Mouse (Mus musculus) limb, embryonic 12.5 days (tissue): ENCODE measurements around the gene Vmn1r87. TPM values are rescaled to one million over a fixed set of nuclear protein-coding genes. Genes with fewer than 3 reads are reported as not detected.
"Not testable (repeated sequence)": the region's sequence is repeated elsewhere in the genome, so short reads cannot be mapped to it uniquely, and the experiment has no call there.

Experiments used
- ATAC-seq: fragments of 200-750 bp; cut with Nextera tagmentation; 2 replicates; pipeline ENCODE4 v1.8.0; 2017; ENCODE audit warnings: low read depth, moderate TSS enrichment; ENCODE audit not compliant: insufficient number of reproducible peaks, insufficient read depth, low FRiP score, low TSS enrichment
- H3K27ac ChIP-seq: fragments of 300-500 bp; sonication (generic); 2 replicates; pipeline ENCODE4 v1.5.1; 2016; ENCODE audit warnings: mild to moderate bottlenecking, moderate library complexity
- H3K27me3 ChIP-seq: fragments of 300-500 bp; sonication (generic); 2 replicates; pipeline ENCODE4 v1.6.1; 2016; ENCODE audit warnings: mild to moderate bottlenecking, moderate library complexity
- H3K36me3 ChIP-seq: fragments of 300-500 bp; sonication (generic); 2 replicates; pipeline ENCODE4 v1.6.1; 2016; ENCODE audit warnings: mild to moderate bottlenecking, moderate library complexity
- H3K4me1 ChIP-seq: fragments of 300-500 bp; sonication (generic); replicated peaks from 2 replicates; pipeline ENCODE4 v1.6.1; 2016
- H3K4me2 ChIP-seq: fragments of 300-500 bp; sonication (generic); 2 replicates; pipeline ENCODE4 v1.6.1; 2016; ENCODE audit warnings: mild to moderate bottlenecking, moderate library complexity
- H3K4me3 ChIP-seq: fragments of 300-500 bp; sonication (generic); replicated peaks from 2 replicates; pipeline ENCODE4 v1.5.1; 2016; ENCODE audit warnings: mild to moderate bottlenecking
- H3K9ac ChIP-seq: fragments of 300-500 bp; sonication (generic); replicated peaks from 2 replicates; pipeline ENCODE4 v1.6.1; 2016; ENCODE audit warnings: mild to moderate bottlenecking, moderate library complexity
- H3K9me3 ChIP-seq: fragments of 300-500 bp; sonication (generic); 2 replicates; pipeline ENCODE4 v1.6.1; 2016; ENCODE audit warnings: mild to moderate bottlenecking, moderate library complexity
- WGBS: fragments of 180-500 bp; shearing (Covaris S2); methylation state at CpG from one replicate; pipeline ENCODE4 v1.1.7; 2016; 5-methylcytosine and 5-hydroxymethylcytosine counted together
- polyA plus RNA-seq: library from polyadenylated mRNA; unstranded; fragments of >200 nt; fragmentation: Nextera tagmentation; extraction: Ambion mirVana; gene quantifications from 2 replicates; pipeline ENCODE4 v1.2.1, GENCODE M21; 2016

The Vmn1r87 gene
- polyA plus RNA-seq, result not detected in 2 replicates

DNA sequence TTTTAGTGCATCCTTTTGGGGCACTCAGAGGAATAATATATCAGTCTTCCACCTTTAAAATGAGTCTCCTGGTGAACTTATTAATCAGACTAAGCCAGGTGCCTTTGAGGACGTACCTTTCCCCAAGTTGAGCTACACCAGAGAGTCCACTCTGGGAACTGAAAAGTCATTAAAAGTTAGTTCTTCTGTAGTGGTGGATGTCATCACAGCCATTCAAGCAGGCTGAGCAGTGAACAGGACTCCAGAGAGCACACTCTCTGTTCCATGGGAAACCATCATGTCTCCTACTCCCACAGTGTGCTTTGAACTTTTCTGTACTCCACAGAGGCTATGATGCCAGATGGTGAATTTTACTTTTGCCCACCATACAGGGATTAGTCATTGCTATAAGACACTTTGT lies at the start of gene Vmn1r87:
Gene Vmn1r87, minus strand, starts transcription at position 101 of the 400 bp plus-strand sequence.
- Histone ChIP-seq H3K9ac (no peak within 1 kb of the TSS), H3K36me3 (no peaks in the 10 kb centered on the region), H3K27me3 (no peaks in the 10 kb centered on the region), H3K4me3 (no peak within 1 kb of the TSS), H3K4me1 (no peaks in the 10 kb centered on the region), H3K9me3 (no peaks in the 10 kb centered on the region), H3K4me2 (no peak within 1 kb of the TSS), H3K27ac (no peak within 1 kb of the TSS)
- ATAC-seq, result no peak
- WGBS, result 75% methylated on average over 1 of the region's 1 CpGs

DNA sequence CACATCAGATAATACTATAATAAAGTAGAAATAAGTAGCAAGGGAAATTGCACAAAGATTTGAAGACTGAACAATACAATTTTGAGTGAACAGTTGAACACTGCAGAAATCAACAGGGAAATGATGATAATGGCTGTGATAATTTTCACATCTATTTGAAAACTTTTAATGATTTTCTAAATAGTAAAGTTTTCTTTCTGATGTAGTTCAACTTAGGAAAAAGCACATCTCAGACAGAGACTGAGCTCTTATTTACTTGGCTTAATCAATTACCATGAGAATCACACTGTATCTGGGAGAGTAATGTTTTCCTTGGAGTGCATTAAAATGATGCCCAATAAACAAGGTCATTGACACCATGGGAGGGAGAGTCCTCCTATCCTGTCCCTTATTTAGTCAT lies 19.3 kb upstream of the Vmn1r87 start, which contains the start of gene Vmn1r88:
Gene Vmn1r88, plus strand, starts transcription at position 301 of the 400 bp plus-strand sequence.
- no peak within 1 kb of the TSS for H3K4me2 ChIP-seq
- no peaks in the 10 kb centered on the region for H3K4me1 ChIP-seq
- no peaks in the 10 kb centered on the region for H3K36me3 ChIP-seq
- H3K27me3 ChIP-seq, result no peaks in the 10 kb centered on the region
- H3K9ac ChIP-seq, result no peak within 1 kb of the TSS
- no peak for ATAC-seq
- H3K27ac ChIP-seq, result no peak within 1 kb of the TSS
- 0 out of 2 replicates have a peak, but pooled peaks cover 7% of the 10 kb centered on the region for H3K9me3 ChIP-seq
- no peak within 1 kb of the TSS for H3K4me3 ChIP-seq

DNA sequence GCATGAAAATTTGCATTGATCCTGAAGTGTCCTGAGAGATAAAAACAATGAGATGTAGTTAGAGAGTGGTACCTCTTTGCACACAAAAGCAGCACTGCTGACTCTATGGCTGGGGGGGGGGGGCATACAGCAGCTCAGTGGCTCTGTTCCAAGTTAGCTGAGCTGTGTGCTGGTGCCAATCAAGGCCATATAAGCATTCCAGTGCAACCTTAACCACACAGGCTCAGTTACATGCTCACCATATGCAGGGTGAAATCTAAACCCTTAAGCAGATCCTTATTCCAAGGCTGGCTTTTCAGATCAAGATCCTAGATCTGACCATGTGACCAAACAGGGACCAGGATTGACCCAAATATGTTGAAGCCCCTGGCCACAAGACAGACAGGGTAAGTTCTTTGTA lies 2.6 kb downstream of the Vmn1r87 start:
- Histone ChIP-seq H3K4me2 (no peak overlapping the region), H3K4me3 (no peak overlapping the region), H3K27me3 (no peaks in the 10 kb centered on the region), H3K9me3 (no peaks in the 10 kb centered on the region), H3K27ac (no peak overlapping the region), H3K4me1 (no peaks in the 10 kb centered on the region), H3K9ac (no peak overlapping the region), H3K36me3 (no peaks in the 10 kb centered on the region)
- ATAC-seq, result no peak

DNA sequence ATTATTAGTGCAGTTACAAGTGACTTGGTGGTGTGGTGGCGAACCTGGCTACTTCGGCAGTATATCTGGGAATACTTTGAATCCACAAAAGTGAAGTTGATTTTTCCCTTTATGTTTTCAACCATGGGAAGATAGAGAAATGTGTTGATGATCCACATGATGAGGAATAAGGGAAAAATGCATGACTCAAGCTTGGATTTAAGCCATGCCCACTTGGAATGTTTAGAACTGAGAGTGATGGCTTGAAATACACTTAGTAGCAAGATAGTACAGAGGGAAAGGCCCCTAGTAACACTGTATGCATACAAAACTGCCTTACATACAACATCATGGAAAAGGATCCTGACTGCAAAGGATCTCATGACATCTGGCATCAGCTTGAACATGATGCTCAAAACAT lies 8.1 kb downstream of the Vmn1r87 start:
- H3K9me3 ChIP-seq, result no peaks in the 10 kb centered on the region

DNA sequence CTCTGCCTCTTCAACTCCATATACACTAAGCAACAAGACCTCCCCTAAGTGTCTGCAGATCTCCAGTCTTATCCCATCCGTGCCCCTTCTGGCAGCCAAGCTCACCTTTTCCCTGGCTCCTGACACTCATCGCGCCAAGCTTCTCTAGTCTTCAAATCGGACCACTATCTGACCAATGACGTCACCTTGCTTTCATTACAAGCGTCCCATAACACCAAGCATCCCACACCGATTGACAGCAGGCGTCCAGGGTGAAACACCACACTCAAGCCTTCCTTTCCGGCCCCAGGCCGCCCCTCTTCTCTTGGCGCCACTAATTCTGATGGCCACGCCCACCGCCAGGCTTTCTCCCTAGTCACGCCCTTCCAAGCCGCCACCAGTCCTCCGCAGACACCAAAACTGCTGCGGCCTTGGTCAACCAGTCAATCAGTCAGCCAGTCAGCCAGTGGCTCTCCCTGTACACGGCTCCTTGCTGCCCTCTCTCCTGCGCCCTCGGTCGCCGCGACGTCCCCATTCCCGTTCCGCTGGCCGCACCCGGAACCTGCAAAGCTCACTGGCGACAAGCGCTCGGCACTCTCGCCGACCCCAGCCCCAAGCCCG lies 16.3 kb downstream of the Vmn1r87 start:
- not testable (repeated sequence) for H3K27me3 ChIP-seq, H3K36me3 ChIP-seq, H3K9ac ChIP-seq, H3K27ac ChIP-seq, H3K9me3 ChIP-seq, H3K4me1 ChIP-seq
- under 1% methylated on average over 21 of the region's 34 CpGs for WGBS
- ATAC-seq, result peak; percentile 93
- H3K4me3 ChIP-seq, result peak overlapping the region; percentile 23
- H3K4me2 ChIP-seq, result peak overlapping the region; percentile 51

More for the DNA sequence above, 8.1 kb downstream of the Vmn1r87 start:
- WGBS, result 89% methylated on average over 2 of the region's 2 CpGs
- Histone ChIP-seq H3K27me3 (no peaks in the 10 kb centered on the region), H3K36me3 (no peaks in the 10 kb centered on the region), H3K4me2 (no peak overlapping the region), H3K9ac (no peak overlapping the region), H3K27ac (no peak overlapping the region), H3K4me1 (no peaks in the 10 kb centered on the region), H3K4me3 (no peak overlapping the region)
- ATAC-seq, result no peak

DNA sequence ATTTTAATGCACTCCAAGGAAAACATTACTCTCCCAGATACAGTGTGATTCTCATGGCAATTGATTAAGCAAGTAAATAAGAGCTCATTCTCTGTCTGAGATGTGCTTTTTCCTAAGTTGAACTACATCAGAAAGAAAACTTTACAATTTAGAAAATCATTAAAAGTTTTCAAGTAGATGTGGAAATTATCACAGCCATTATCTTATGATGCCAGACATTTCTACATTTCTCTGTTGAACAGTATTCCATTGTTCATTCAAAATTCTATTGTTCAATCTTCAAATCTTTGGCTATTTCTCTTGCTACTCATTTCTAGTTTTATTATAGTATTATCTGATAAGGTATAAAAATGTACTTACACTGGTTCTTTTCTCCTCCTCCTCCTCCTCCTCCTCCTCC lies 20.1 kb downstream of the Vmn1r87 start, which contains the start of gene Vmn1r86:
Gene Vmn1r86, minus strand, starts transcription at position 101 of the 400 bp plus-strand sequence.
- Histone ChIP-seq H3K4me1 (no peaks in the 10 kb centered on the region), H3K9ac (no peak within 1 kb of the TSS), H3K27ac (no peak within 1 kb of the TSS), H3K36me3 (no peaks in the 10 kb centered on the region), H3K9me3 (no peaks in the 10 kb centered on the region), H3K27me3 (no peaks in the 10 kb centered on the region), H3K4me2 (no peak within 1 kb of the TSS), H3K4me3 (no peak within 1 kb of the TSS)
- no peak for ATAC-seq

DNA sequence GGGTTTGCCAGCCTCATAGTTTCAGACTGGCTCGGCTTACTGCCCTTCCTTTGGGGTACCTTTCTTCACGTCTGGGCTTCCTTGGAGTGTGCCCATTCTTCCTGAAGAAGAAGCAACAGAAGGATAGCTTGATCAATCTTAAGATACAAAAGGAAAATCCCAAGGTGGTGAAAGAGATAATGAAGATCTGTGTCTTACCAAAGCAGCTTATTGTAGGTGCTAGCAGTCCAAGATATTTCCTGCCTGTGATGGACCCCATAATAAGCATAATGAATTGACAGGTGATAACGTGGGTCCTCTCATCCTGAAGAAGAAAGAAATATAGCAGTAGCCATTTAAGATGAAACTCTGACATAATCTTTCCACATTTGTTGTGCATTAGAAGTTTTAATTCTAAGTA lies 44.9 kb downstream of the Vmn1r87 start, which contains the start of gene Vmn1r85:
Gene Vmn1r85, minus strand, starts transcription at position 101 of the 400 bp plus-strand sequence.
- no peak within 1 kb of the TSS for H3K4me2 ChIP-seq
- H3K27me3 ChIP-seq, result no peaks in the 10 kb centered on the region
- no peaks in the 10 kb centered on the region for H3K36me3 ChIP-seq
- H3K9ac ChIP-seq, result no peak within 1 kb of the TSS
- no peaks in the 10 kb centered on the region for H3K4me1 ChIP-seq
- 71% methylated on average over 3 of the region's 3 CpGs for WGBS
- ATAC-seq, result no peak
- H3K4me3 ChIP-seq, result no peak within 1 kb of the TSS
- no peaks in the 10 kb centered on the region for H3K9me3 ChIP-seq
- H3K27ac ChIP-seq, result no peak within 1 kb of the TSS

Other genes with a start within 250 kb of the Vmn1r87 start
- gene Zscan22, start 242.3 kb downstream of the Vmn1r87 start, polyA plus RNA-seq, result 15.6 and 16.4 TPM in 2 replicates
- 884 and 916 TPM in 2 replicates for gene Rps5, start 217.9 kb downstream of the Vmn1r87 start, polyA plus RNA-seq
- gene Rnf225, start 212.7 kb downstream of the Vmn1r87 start, polyA plus RNA-seq, result 0.70 and 0.83 TPM in 2 replicates
- gene Zfp324, start 174.3 kb downstream of the Vmn1r87 start, polyA plus RNA-seq, result 10.9 and 13.3 TPM in 2 replicates
- 11.4 and 13.5 TPM in 2 replicates for gene Zfp446, start 162.3 kb downstream of the Vmn1r87 start, polyA plus RNA-seq
- 0.12 TPM in 1 of 2 replicates, not detected in the other for gene Slc27a5, start 142.0 kb downstream of the Vmn1r87 start, polyA plus RNA-seq
- 496 and 531 TPM in 2 replicates for gene Trim28, start 141.0 kb downstream of the Vmn1r87 start, polyA plus RNA-seq
- gene Zbtb45, start 130.1 kb downstream of the Vmn1r87 start, polyA plus RNA-seq, result 28.7 and 29.9 TPM in 2 replicates
- 102 and 104 TPM in 2 replicates for gene Chmp2a, start 105.3 kb downstream of the Vmn1r87 start, polyA plus RNA-seq
- gene Ube2m, start 101.9 kb downstream of the Vmn1r87 start, polyA plus RNA-seq, result 160 and 165 TPM in 2 replicates
- 3.8 and 3.9 TPM in 2 replicates for gene Mzf1, start 85.4 kb downstream of the Vmn1r87 start, polyA plus RNA-seq
- not detected in 2 replicates for gene Vmn1r85, start 45.0 kb downstream of the Vmn1r87 start, polyA plus RNA-seq
- not detected in 2 replicates for gene Vmn1r86, start 20.2 kb downstream of the Vmn1r87 start, polyA plus RNA-seq
- gene Vmn1r88, start 19.4 kb upstream of the Vmn1r87 start, polyA plus RNA-seq, result not detected in 2 replicates
- gene Vmn1r89, start 72.9 kb upstream of the Vmn1r87 start, polyA plus RNA-seq, result not detected in 2 replicates
- 134 and 137 TPM in 2 replicates for gene Lig1, start 137.1 kb upstream of the Vmn1r87 start, polyA plus RNA-seq
- gene Zswim9, start 138.6 kb upstream of the Vmn1r87 start, polyA plus RNA-seq, result 12.6 and 15.0 TPM in 2 replicates
- gene Pla2g4c, start 184.5 kb upstream of the Vmn1r87 start, polyA plus RNA-seq, result 1.2 and 1.5 TPM in 2 replicates